Mouse (Mus musculus) neural tube, embryonic 13.5 days (tissue): ENCODE measurements at regions not wholly inside any gene's neighbourhood (a gene's known extent, or its start where the extent isn't known, plus 50 kb on each side); places are given as distances from the start of the nearest gene placed in this dataset.

Source experiments
- ATAC-seq: fragments of 200-750 bp; cut with Nextera tagmentation; 2 replicates; pipeline ENCODE4 v1.8.0; 2017; ENCODE audit warnings: low read depth, mild to moderate bottlenecking, moderate TSS enrichment, moderate library complexity
- H3K27ac ChIP-seq: fragments of 300-500 bp; sonication (generic); replicated peaks from 2 replicates; pipeline ENCODE4 v1.5.1; 2015; ENCODE audit warnings: moderate library complexity, mild to moderate bottlenecking, inconsistent platforms
- H3K27me3 ChIP-seq: fragments of 300-500 bp; sonication (generic); 2 replicates; pipeline ENCODE4 v1.6.1; 2015; ENCODE audit warnings: mild to moderate bottlenecking, inconsistent platforms
- H3K36me3 ChIP-seq: fragments of 300-500 bp; sonication (generic); 2 replicates; pipeline ENCODE4 v1.6.1; 2015; ENCODE audit warnings: mild to moderate bottlenecking, inconsistent platforms
- H3K4me1 ChIP-seq: fragments of 300-500 bp; sonication (generic); replicated peaks from 2 replicates; pipeline ENCODE4 v1.6.1; 2015; ENCODE audit warnings: inconsistent platforms
- H3K4me2 ChIP-seq: fragments of 300-500 bp; sonication (generic); 2 replicates; pipeline ENCODE4 v1.6.1; 2015; ENCODE audit warnings: inconsistent platforms, mild to moderate bottlenecking, moderate library complexity
- H3K4me3 ChIP-seq: fragments of 300-500 bp; sonication (generic); 2 replicates; pipeline ENCODE4 v1.5.1; 2015; ENCODE audit warnings: mild to moderate bottlenecking, inconsistent platforms
- H3K9ac ChIP-seq: fragments of 300-500 bp; sonication (generic); 2 replicates; pipeline ENCODE4 v1.6.1; 2015; ENCODE audit warnings: moderate library complexity, mild to moderate bottlenecking, inconsistent platforms
- H3K9me3 ChIP-seq: fragments of 300-500 bp; sonication (generic); 2 replicates; pipeline ENCODE4 v1.6.1; 2016; ENCODE audit warnings: inconsistent platforms
- WGBS: fragments of 180-500 bp; shearing (Covaris S2); methylation state at CpG from one replicate; pipeline ENCODE4 v1.1.7; 2015; 5-methylcytosine and 5-hydroxymethylcytosine counted together

DNA sequence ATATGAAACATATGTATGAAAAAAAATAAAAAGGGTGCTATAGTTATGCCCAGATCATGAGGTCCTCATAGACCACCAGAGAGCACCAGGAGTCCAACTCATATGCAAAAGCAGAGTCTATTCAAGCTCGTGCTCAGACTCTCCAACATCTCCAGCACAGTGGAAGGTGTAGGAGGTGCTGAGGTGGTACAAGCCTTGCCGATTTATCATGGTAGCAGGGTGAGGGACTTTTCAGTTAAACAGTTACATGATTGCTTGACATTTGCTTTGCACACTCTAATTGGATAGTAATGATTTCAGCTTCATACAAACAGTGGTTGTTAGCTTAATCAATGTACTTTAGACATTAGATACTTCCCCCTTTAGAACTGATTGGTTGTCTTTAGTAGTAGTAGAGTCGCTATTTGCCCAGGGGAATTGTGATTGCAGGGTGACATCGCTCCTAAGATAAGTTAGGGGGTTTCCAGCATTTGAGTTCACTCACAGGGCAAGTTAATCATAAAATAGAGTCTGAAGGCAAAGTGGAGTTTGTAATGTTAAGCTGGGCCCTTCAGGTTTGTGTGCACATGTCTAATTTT, 162.3 kb upstream of the Cdh9 start:
- no peak for ATAC-seq
- Histone ChIP-seq H3K9me3 (no peaks in the 10 kb centered on the region), H3K4me2 (no peak overlapping the region), H3K36me3 (no peaks in the 10 kb centered on the region), H3K27ac (no peak overlapping the region), H3K27me3 (no peaks in the 10 kb centered on the region), H3K4me1 (no peaks in the 10 kb centered on the region), H3K9ac (no peak overlapping the region), H3K4me3 (no peak overlapping the region)
- WGBS, result 83% methylated on average over 4 of the region's 4 CpGs

DNA sequence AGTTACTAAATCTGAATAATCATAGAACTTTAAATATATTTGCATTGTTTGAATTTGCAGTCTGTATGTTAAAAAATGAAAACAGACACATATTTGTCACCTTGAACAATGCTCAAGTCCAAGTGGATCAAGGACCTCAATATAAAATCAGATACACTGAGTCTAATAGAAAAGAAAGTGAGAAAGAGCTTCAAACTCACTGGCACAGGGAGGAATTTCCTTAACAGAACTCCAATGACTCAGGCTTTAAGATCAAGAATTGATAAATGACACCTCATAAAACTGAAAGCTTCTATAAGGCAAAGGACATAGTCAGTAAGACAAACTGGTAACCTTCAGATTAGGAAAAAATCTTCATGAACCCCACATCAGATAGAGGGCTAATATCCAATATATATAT, 161.8 kb upstream of the Cdh9 start:
- Histone ChIP-seq H3K9ac (no peak overlapping the region), H3K27me3 (no peaks in the 10 kb centered on the region), H3K4me3 (no peak overlapping the region), H3K4me2 (no peak overlapping the region), H3K27ac (no peak overlapping the region), H3K9me3 (no peaks in the 10 kb centered on the region), H3K4me1 (no peaks in the 10 kb centered on the region), H3K36me3 (no peaks in the 10 kb centered on the region)
- no peak for ATAC-seq

DNA sequence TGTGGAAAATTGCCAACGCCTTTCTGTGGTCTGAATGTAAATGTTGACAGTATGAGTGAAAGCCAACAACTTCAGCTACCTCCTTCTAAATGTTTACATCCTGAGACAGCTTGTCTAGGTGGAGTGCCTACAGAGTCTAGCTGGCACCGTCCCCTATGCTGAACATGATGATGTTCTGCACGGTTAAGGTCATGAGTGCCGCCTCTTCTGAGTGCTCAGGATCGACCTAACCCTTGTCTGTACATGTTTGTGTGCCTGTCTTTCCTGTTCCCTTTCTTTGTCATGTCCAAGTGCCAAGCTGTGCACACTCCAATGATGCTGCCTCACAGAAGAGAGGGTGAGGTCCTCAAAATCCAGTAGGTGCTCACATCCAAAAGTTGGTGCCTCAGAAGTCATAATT, 111.7 kb upstream of the Cdh9 start:
- peak; percentile 59 for ATAC-seq
- H3K9ac ChIP-seq, result no peak overlapping the region
- no peak overlapping the region for H3K4me2 ChIP-seq
- H3K9me3 ChIP-seq, result no peaks in the 10 kb centered on the region
- no peak overlapping the region for H3K27ac ChIP-seq
- WGBS, result 81% methylated on average over 5 of the region's 5 CpGs
- no peaks in the 10 kb centered on the region for H3K36me3 ChIP-seq
- no peaks in the 10 kb centered on the region for H3K27me3 ChIP-seq
- no peak overlapping the region for H3K4me3 ChIP-seq
- H3K4me1 ChIP-seq, result no peaks in the 10 kb centered on the region

DNA sequence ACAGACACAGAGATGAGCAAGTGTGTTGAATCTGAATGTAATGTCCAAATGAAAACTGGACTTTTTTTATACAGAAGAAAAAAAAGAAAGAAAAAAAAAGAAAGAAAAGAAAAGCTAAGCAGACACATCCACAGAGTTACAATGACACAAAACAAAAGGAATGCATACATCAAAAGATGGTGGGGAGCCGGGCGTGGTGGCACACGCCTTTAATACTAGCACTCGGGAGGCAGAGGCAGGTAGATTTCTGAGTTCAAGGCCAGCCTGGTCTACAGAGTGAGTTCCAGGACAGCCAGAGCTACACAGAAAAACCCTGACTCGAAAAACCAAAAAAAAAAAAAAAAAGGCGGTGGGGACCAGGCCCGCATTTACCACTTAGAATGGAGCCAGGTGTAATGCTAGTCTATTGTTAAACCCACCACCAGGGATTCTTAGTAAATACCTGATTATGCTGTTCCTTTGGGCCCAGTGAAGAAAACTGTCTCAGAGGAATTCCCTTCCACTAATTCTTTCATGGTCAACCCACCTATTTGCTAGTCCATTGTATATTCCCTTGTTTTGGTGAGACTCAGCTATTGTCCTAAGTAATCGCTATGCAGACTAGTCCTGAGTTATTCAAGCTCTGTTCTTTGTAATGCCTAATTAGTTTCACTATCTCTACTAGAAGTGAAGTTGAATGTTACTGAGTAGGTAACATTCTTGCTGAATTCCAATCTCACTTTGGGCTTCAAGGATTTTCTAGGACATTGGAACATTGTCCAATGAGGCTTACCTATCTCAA, 99.0 kb upstream of the Cdh9 start:
- H3K27me3 ChIP-seq, result no peaks in the 10 kb centered on the region
- 90% methylated on average over 8 of the region's 8 CpGs for WGBS
- H3K36me3 ChIP-seq, result no peaks in the 10 kb centered on the region
- no peak overlapping the region for H3K9ac ChIP-seq
- no peak overlapping the region for H3K4me2 ChIP-seq
- H3K4me3 ChIP-seq, result no peak overlapping the region
- ATAC-seq, result no peak
- no peak overlapping the region for H3K27ac ChIP-seq
- no peaks in the 10 kb centered on the region for H3K9me3 ChIP-seq
- H3K4me1 ChIP-seq, result no peaks in the 10 kb centered on the region

DNA sequence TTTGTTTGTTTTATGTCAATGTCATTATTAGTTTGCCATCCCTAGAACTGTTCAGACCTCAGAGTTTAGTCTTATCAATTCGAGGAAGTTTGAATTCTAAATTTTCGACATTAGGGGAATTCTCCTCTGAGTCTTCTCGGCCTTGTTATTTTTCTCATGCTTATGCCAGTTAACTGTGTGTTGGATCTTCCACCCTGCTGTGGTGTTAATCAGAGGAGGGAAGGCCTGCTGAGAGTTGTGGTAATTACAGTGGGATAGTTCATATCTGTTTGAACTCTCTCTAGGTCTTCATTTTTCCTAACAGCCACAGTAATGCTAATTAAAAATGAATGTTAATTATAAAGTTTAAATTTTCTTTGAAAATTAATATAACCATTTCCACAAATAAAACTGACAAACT, 88.9 kb upstream of the Cdh9 start:
- Histone ChIP-seq H3K9ac (no peak overlapping the region), H3K4me3 (no peak overlapping the region), H3K4me2 (no peak overlapping the region), H3K9me3 (no peaks in the 10 kb centered on the region), H3K27me3 (no peaks in the 10 kb centered on the region), H3K4me1 (no peaks in the 10 kb centered on the region), H3K27ac (no peak overlapping the region), H3K36me3 (no peaks in the 10 kb centered on the region)
- 45% methylated on average over 3 of the region's 3 CpGs for WGBS
- ATAC-seq, result no peak

DNA sequence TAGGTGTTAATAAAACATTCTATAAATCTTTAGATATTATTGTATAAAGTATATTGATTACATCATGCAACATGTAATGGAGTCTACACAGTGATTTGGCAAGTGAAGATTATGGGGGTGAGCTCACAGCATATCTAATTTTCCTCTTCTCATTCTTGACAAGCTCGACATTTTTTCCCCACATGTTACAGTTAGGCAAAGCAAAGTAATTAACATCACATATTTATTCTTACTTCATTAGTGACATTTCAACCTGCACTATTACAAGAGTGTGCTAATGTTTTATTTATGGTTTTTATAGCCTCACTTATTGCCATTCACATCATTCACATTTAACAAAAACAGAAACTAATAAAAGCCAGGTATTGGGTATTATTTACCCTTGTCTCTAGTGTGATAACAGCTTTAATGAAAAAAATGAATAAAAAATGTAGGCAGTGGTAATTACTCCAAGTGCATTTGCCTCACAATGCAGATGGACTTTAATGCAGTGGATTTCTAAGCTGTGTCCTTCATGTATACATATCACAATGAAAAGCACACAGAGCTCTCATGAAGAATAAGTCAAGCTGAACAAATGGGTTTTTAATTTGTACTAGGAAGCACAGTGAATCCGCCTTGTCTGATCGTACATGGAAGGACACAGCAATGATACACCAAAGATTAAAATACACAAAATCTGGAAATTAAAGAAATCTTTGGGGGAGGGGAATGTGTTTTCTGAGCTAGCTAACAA, 75.5 kb upstream of the Cdh9 start:
- Histone ChIP-seq H3K27ac (0 out of 2 replicates have a peak overlapping the region, but pooled peaks have one; percentile 23), H3K4me2 (no peak overlapping the region), H3K27me3 (no peaks in the 10 kb centered on the region), H3K9me3 (no peaks in the 10 kb centered on the region), H3K4me3 (no peak overlapping the region), H3K4me1 (peaks cover 8% of the 10 kb centered on the region; the same call in 1 of the 2 replicates), H3K36me3 (no peaks in the 10 kb centered on the region), H3K9ac (no peak overlapping the region)
- 48% methylated on average over 3 of the region's 3 CpGs for WGBS
- peak; percentile 56 for ATAC-seq

DNA sequence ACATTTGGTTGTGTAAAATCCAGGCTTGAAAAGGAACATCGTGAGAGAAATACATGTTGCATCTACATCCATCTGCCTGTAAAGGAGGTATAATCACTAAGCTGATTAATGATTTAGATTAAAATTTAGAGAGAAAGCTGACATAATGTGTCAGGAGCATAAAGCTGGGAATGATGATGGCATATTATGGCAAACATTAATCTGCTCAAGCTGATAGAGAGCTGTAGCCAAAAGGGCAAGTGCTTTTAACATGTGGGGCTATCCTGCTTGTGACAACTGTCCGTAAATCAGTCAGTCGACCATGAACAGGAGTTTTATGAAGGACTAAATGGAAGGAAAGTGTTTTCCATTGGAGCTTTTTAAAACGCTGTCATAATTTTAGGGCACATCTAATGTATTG, 74.9 kb upstream of the Cdh9 start:
- Histone ChIP-seq H3K4me1 (peaks cover 8% of the 10 kb centered on the region; the same call in 1 of the 2 replicates), H3K4me3 (no peak overlapping the region), H3K27ac (no peak overlapping the region), H3K36me3 (no peaks in the 10 kb centered on the region), H3K9ac (no peak overlapping the region), H3K27me3 (no peaks in the 10 kb centered on the region), H3K4me2 (no peak overlapping the region), H3K9me3 (no peaks in the 10 kb centered on the region)
- WGBS, result 63% methylated on average over 4 of the region's 4 CpGs
- no peak; the same call in 1 of the 2 replicates for ATAC-seq

DNA sequence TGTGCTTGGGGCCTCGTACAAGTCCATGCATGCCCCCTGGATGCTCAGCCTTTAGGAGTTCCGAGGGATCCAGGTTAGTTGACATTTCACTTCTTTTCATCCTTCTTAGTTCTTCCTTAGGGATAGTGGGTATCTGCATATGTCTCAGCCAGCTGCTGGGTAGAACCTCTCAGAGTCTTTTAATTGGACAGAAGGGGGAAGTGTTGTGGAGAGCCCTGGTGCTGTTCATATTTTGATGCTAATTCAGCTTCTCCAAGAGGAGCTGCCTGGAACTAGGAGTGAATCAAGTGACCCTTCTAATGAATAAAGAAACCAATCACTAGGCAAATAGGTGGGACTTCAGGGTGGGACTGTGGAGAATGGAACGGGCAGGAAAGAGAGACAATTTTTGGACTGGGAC, 67.3 kb upstream of the Cdh9 start:
- H3K27me3 ChIP-seq, result no peaks in the 10 kb centered on the region
- H3K36me3 ChIP-seq, result no peaks in the 10 kb centered on the region
- no peak overlapping the region for H3K4me3 ChIP-seq
- no peak overlapping the region for H3K27ac ChIP-seq
- H3K9ac ChIP-seq, result no peak overlapping the region
- H3K4me2 ChIP-seq, result no peak overlapping the region
- 85% methylated on average over 3 of the region's 3 CpGs for WGBS
- no peaks in the 10 kb centered on the region for H3K4me1 ChIP-seq
- ATAC-seq, result no peak
- no peaks in the 10 kb centered on the region for H3K9me3 ChIP-seq
